11 mouse cellular contexts compared by ENCODE assay signal in genomic region chr8:35201416-35201815, GRCm38 (mm10).
DNase-seq lines count a peak whose midpoint lies in the region; ATAC-seq and TF ChIP-seq lines count a peak whose summit lies in the region.
"Had no signal": no experiment of that assay in that cellular context is flagged by ENCODE, and none has a peak within 500 bp of the region (broad histone marks: within the 10 kb centered on the region; RNA-seq: fewer than 3 reads in every experiment).

No protein-coding gene starts in this region.

- H3K27ac ChIP-seq in kidney, embryonic 16.5 days (ENCODE audit: low read length): peak overlapping the region; percentile 68
- H3K27ac ChIP-seq in lung, embryonic 16.5 days (ENCODE audit: low read length): peak overlapping the region; percentile 47; the same call in 1 of the 2 replicates
- no peak overlapping the region for H3K27ac ChIP-seq in left cerebral cortex, adult 2 months
- H3K27ac ChIP-seq: liver, embryonic 14.5 days had no signal

- no peaks in the 10 kb centered on the region for H3K36me3 ChIP-seq in kidney, embryonic 16.5 days (ENCODE audit: insufficient read depth, low read length)
- no peaks in the 10 kb centered on the region for H3K36me3 ChIP-seq in lung, embryonic 16.5 days (ENCODE audit: control insufficient read depth, insufficient read depth, low read length)

- intact Hi-C loops in left cerebral cortex, adult 2 months (cut with DNase I): no loop called here

- 40% methylated on average over 12 of the region's 12 CpGs for WGBS in kidney, embryonic 16.5 days
- WGBS in lung, embryonic 16.5 days: 16% methylated on average over 12 of the region's 12 CpGs

- DNase-seq in embryo, embryonic 10 days (ENCODE audit: low spot score): peak; percentile 52
- no peak for DNase-seq in embryo, embryonic 11 days
- no peak for DNase-seq in neural tube, embryonic 10.5 days (ENCODE audit: extremely low spot score, low spot score)
- DNase-seq in left cerebral cortex, adult 2 months (ENCODE audit: extremely low spot score in 1 of 2, low spot score in 2 of 2): no peak
- DNase-seq: gastrocnemius, postnatal 36 days had no signal

- peak overlapping the region; percentile 29; the same call in 1 of the 2 replicates for H3K4me2 ChIP-seq in kidney, embryonic 16.5 days (replicated peaks; ENCODE audit: low read depth, low read length)
- H3K4me2 ChIP-seq in lung, embryonic 16.5 days (ENCODE audit: low read depth, low read length): peak overlapping the region; percentile 51

- H3K9ac ChIP-seq in kidney, embryonic 16.5 days (replicated peaks; ENCODE audit: low read length): 0 out of 2 replicates have a peak overlapping the region, but pooled peaks have one; percentile 14
- H3K9ac ChIP-seq in lung, embryonic 16.5 days (ENCODE audit: low read length): peak overlapping the region; percentile 40; the same call in 1 of the 2 replicates
- H3K9ac ChIP-seq: liver, embryonic 14.5 days had no signal

- no peaks in the 10 kb centered on the region for H3K27me3 ChIP-seq in kidney, embryonic 16.5 days (ENCODE audit: insufficient read depth, low read length)
- no peaks in the 10 kb centered on the region for H3K27me3 ChIP-seq in lung, embryonic 16.5 days (ENCODE audit: control insufficient read depth, insufficient read depth, low read depth, low read length)

- peak; percentile 69 for ATAC-seq in CD4-positive, CD25-positive, alpha-beta regulatory T cell, adult 4 months
- ATAC-seq in kidney, embryonic 16.5 days (ENCODE audit: low FRiP score, low TSS enrichment): peak; percentile 49; the same call in 1 of the 2 replicates
- peak; percentile 46 for ATAC-seq in lung, embryonic 16.5 days (ENCODE audit: low read depth)
- ATAC-seq in granulocyte monocyte progenitor cell, adult 5-6 weeks (replicated peaks; ENCODE audit: poor library complexity, severe bottlenecking): no peak

- peaks cover 29% of the 10 kb centered on the region for H3K4me1 ChIP-seq in kidney, embryonic 16.5 days (ENCODE audit: insufficient read depth, low read length)
- peaks cover 20% of the 10 kb centered on the region for H3K4me1 ChIP-seq in lung, embryonic 16.5 days (replicated peaks; ENCODE audit: control insufficient read depth, insufficient read depth, low read length)

- H3K4me3 ChIP-seq in kidney, embryonic 16.5 days (ENCODE audit: low read length): no peak overlapping the region
- H3K4me3 ChIP-seq in lung, embryonic 16.5 days (ENCODE audit: low read length): peak overlapping the region; percentile 24
- H3K4me3 ChIP-seq in left cerebral cortex, adult 2 months: no peak overlapping the region
- H3K4me3 ChIP-seq: erythroblast, embryonic 14.5 days had no signal

- no peaks in the 10 kb centered on the region for H3K9me3 ChIP-seq in kidney, embryonic 16.5 days (ENCODE audit: low read length)
- H3K9me3 ChIP-seq in lung, embryonic 16.5 days (ENCODE audit: control insufficient read depth, low read length): no peaks in the 10 kb centered on the region

- TF ChIP-seq CTCF in left cerebral cortex, adult 2 months (IDR thresholded peaks at IDR 0.05): no peak
